Mouse (Mus musculus): ENCODE data around the gene Hacd1. TPM values are rescaled to one million over a fixed set of nuclear protein-coding genes. Genes with fewer than 3 reads are reported as not detected.

Hacd1 gene
- polyA plus RNA-seq, 1 experiment from 2014 or later, result 56.6 TPM

DNA sequence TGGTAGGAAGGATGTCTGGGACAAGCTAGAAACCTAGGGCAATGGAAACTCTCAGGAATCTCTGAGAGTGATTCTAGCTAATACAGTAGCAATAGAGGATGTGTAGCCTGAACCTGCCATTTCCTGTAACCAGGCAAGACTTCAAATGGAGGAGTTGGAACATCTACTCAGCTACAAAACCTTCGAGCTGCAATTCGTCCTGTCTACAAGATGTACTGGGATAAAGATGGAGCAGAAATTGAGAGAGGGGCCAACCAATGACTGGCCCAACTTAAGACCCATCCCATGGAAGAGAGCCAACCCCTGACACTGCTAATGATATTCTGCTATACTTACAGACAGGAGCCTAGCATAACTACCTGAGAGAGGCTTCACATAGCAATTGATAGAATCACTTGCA is 255.3 kb downstream of the Hacd1 start:
- Histone ChIP-seq H3K9ac (replicated peaks) (no peak overlapping the region), H3K27me3 (peaks cover 1% of the 10 kb centered on the region; the same call in 1 of the 2 replicates), H3K9me3 (no peaks in the 10 kb centered on the region), H3K4me3 (replicated peaks) (no peak overlapping the region), H3K27ac (no peak overlapping the region), H3K36me3 (no peaks in the 10 kb centered on the region), H3K4me1 (replicated peaks) (no peaks in the 10 kb centered on the region), H3K4me2 (replicated peaks) (no peak overlapping the region)
- no peak for ATAC-seq
- 93% methylated on average over 2 of the region's 2 CpGs for WGBS

Other genes with a start within 250 kb of the Hacd1 start
- 121 and 126 TPM in 2 replicates for gene Stam, start 18.0 kb upstream of the Hacd1 start, polyA plus RNA-seq (2015; fragmentation: Nextera tagmentation; extraction: Ambion mirVana)
- gene Tmem236, start 118.4 kb upstream of the Hacd1 start, polyA plus RNA-seq (2015; fragmentation: Nextera tagmentation; extraction: Ambion mirVana), result 0.09 TPM in 1 of 2 replicates, not detected in the other
- 4.7 and 5.4 TPM in 2 replicates for gene Mrc1, start 173.3 kb upstream of the Hacd1 start, polyA plus RNA-seq (2015; fragmentation: Nextera tagmentation; extraction: Ambion mirVana)

Measured in midbrain, embryonic 13.5 days (tissue).